Mouse (Mus musculus) ES-Bruce4 (cell line): ENCODE results near the gene Stat3. TPM values are rescaled to one million over a fixed set of nuclear protein-coding genes. Genes with fewer than 3 reads are reported as not detected.
A peak's percentile ranks its signal among the peaks of the same experiment; 100 is the strongest.

Experiments used
- H3K27ac ChIP-seq: 2 replicates; pipeline ENCODE4 v1.5.1; 2012; ENCODE audit warnings: low read length, inconsistent platforms; ENCODE audit not compliant: insufficient read depth
- H3K27me3 ChIP-seq: 2 replicates; pipeline ENCODE4 v1.6.1; 2012; ENCODE audit warnings: mild to moderate bottlenecking, low read length, inconsistent platforms; ENCODE audit not compliant: control insufficient read depth, poor library complexity, insufficient read depth, severe bottlenecking
- H3K36me3 ChIP-seq: 2 replicates; pipeline ENCODE4 v1.6.1; 2012; ENCODE audit warnings: inconsistent platforms, mild to moderate bottlenecking, low read length, moderate library complexity; ENCODE audit not compliant: control insufficient read depth, poor library complexity, insufficient read depth, severe bottlenecking
- H3K4me1 ChIP-seq: one replicate; pipeline ENCODE4 v1.8.1; 2011; ENCODE audit warnings: low read length; ENCODE audit not compliant: control insufficient read depth, insufficient read depth
- H3K4me3 ChIP-seq: 2 replicates; pipeline ENCODE4 v1.5.1; 2011; ENCODE audit warnings: low read depth, mild to moderate bottlenecking, low read length
- H3K9ac ChIP-seq: 2 replicates; pipeline ENCODE4 v1.6.1; 2012; ENCODE audit warnings: low read depth, mild to moderate bottlenecking, inconsistent platforms; ENCODE audit not compliant: poor library complexity, severe bottlenecking
- H3K9me3 ChIP-seq: replicated peaks from 2 replicates; pipeline ENCODE4 v1.6.1; 2012; ENCODE audit warnings: mild to moderate bottlenecking, low read length, inconsistent platforms; ENCODE audit not compliant: control insufficient read depth, poor library complexity, insufficient read depth, severe bottlenecking
- CTCF ChIP-seq: IDR thresholded peaks from one replicate; pipeline ENCODE4 v1.8.1; 2011; ENCODE audit warnings: low read depth, low read length
- EP300 ChIP-seq: IDR thresholded peaks from 2 replicates; pipeline ENCODE4 v1.6.1; 2011; ENCODE audit warnings: low read depth, low read length; ENCODE audit not compliant: insufficient read depth
- POLR2A ChIP-seq: IDR thresholded peaks from one replicate; pipeline ENCODE4 v1.8.1; 2011; ENCODE audit warnings: low read length; ENCODE audit not compliant: insufficient read depth
- polyA plus RNA-seq: library from polyadenylated mRNA; stranded (reverse); fragments of >200 nt; gene quantifications from 2 replicates; pipeline ENCODE4 v1.2.4, GENCODE M21; 2011; ENCODE audit warnings: low read depth; ENCODE audit not compliant: missing spikeins, insufficient read depth, insufficient read length

Gene Stat3
- polyA plus RNA-seq, 1 experiment: 39.8 TPM

DNA sequence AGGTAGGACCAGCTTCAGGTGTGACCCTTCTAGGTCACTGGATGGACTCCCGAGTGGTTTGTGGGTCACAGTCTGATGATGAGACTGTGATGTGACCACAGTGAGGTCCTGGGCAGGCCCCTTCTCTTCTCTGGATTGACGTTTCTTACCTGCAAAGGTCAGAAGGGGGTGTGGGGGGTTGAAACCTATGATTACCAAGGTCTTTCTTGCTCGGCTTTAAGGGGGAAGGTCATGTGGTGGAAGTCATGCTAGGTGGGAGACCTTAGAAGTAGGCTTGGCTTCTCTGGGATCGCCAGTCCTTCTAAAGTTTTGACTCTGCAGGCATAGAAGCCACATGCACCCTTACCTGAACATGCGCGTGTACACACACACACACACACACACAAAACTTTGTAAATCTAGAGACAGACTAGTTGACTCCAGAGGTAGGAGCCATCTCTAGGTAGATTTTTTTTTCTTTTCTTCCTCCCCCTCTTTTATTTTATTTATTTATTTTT is 79.7 kb downstream of the Stat3 start:
- H3K9ac ChIP-seq: peak overlapping the region; percentile 32; the same call in 1 of the 2 replicates

DNA sequence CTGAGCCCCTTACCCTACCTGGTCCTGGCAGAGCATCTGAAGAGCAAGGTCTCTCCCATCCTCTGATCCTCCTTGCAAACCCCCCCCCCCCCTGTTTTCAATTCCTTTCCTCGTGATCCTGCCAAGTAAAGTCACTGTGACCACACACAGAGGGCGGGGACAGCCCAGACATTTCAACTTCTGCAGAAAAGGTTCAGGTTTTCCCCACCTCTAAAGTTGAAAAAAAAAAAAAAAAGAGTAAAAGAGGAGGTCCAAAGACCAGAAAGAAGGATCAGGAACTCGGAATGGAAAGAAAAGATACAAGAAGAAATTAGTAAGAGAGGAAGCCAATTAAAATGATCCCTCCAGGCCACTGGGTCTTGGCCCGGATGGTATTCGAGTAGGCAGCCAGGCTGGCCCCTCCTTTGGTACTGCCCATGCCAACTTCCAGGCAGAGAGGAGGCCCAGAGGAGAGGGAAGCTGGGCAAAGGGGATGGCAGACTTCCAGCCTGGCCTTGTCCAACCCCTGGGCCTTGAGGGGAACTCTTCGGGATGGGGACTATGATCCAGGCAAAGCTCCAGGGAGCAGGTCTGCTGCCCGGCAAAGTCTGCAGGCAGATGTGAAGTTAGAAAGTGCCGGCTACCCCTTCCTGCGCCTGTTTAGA is 80.3 kb downstream of the Stat3 start, which contains the start of gene Stat5a:
Stat5a (plus strand) TSS at position 417 of the 644 bp plus-strand sequence.
- Histone ChIP-seq H3K27ac (no peak within 1 kb of the TSS), H3K27me3 (no peaks in the 10 kb centered on the region)

More for the DNA sequence above, 79.7 kb downstream of the Stat3 start:
- no peaks in the 10 kb centered on the region for H3K9me3 ChIP-seq
- no peaks in the 10 kb centered on the region for H3K27me3 ChIP-seq
- H3K36me3 ChIP-seq: no peaks in the 10 kb centered on the region
- H3K4me3 ChIP-seq: no peak overlapping the region
- H3K4me1 ChIP-seq: no peaks in the 10 kb centered on the region
- no peak overlapping the region for H3K27ac ChIP-seq
- TF ChIP-seq POLR2A: no peak

DNA sequence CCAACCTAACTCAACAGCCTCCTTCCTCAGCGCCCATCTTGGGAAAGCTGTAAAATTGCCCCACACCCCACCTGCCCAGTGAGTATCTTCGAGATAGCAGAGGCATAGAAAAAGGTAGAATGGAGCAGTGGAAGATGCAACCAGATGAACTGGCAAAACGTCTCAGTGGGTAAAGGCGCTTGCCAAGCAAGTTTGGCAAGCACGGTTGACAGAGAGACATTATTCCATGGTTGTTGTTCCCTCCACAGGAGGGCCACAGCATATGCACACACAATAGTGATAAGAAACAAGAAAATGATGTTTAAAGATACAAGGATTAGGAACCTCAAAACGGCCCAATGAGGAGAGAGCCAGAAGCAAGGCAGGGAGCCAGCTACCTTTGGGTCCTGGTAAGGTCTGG is 81.4 kb downstream of the Stat3 start:
- no peak overlapping the region for H3K9ac ChIP-seq
- no peaks in the 10 kb centered on the region for H3K27me3 ChIP-seq
- H3K4me1 ChIP-seq: no peaks in the 10 kb centered on the region
- H3K36me3 ChIP-seq: no peaks in the 10 kb centered on the region
- H3K27ac ChIP-seq: no peak overlapping the region
- H3K4me3 ChIP-seq: no peak overlapping the region
- no peaks in the 10 kb centered on the region for H3K9me3 ChIP-seq
- TF ChIP-seq EP300 (no peak), CTCF (no peak)

More for the DNA sequence above, 80.3 kb downstream of the Stat3 start, which contains the start of gene Stat5a:
- Histone ChIP-seq H3K9me3 (no peaks in the 10 kb centered on the region), H3K36me3 (no peaks in the 10 kb centered on the region), H3K9ac (peak within 1 kb of the TSS; percentile 32), H3K4me1 (no peaks in the 10 kb centered on the region), H3K4me3 (peak within 1 kb of the TSS; percentile 42)
- TF ChIP-seq EP300 (no peak), POLR2A (no peak), CTCF (no peak)

DNA sequence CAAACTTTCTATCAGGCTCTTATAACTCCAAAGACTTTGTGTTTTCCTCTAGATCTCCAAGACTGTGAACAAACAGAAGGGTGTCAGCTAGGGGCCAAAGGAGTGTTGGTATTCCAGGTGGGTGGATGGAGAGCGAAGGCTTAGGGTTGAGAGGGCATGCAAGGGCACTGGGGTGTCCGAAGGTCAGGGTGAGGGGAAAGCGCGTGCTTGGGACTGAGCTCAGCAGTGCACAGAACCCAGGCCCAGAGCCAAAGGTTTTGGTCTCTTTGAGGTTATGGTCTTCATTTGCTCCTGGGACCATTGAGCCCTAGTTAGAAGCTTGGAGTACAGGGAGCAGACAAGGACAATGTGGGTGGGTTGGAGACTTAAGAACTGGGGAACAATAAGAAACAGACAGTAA is 84.2 kb downstream of the Stat3 start:
- Histone ChIP-seq H3K9me3 (no peaks in the 10 kb centered on the region), H3K27me3 (peaks cover 1% of the 10 kb centered on the region; the same call in 1 of the 2 replicates), H3K4me3 (no peak overlapping the region), H3K4me1 (no peaks in the 10 kb centered on the region), H3K27ac (no peak overlapping the region), H3K9ac (no peak overlapping the region), H3K36me3 (no peaks in the 10 kb centered on the region)
- TF ChIP-seq EP300 (no peak), POLR2A (no peak), CTCF (no peak)

DNA sequence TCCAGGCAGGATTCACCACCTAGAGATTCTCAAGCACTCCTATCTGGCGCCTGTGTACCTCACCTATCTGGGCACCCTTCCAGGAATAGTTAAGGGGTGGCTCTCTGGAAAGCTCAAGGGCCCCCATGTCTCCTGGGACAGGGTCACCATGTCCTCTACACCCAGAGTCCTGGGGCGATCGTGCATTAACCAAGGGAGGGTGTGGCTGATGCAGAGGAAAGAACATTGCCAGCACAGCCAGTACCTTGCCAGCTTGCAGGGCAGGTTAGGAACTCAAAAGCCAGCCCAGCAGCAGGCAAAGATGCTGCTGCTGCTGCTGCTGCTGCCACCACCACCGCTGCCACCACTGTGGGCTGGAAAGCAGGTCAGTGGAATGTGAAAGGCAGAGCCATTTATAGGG is 85.1 kb downstream of the Stat3 start:
- no peak overlapping the region for H3K4me3 ChIP-seq
- no peak overlapping the region for H3K9ac ChIP-seq
- H3K4me1 ChIP-seq: no peaks in the 10 kb centered on the region
- peaks cover 9% of the 10 kb centered on the region for H3K27me3 ChIP-seq
- no peaks in the 10 kb centered on the region for H3K36me3 ChIP-seq
- TF ChIP-seq EP300: no peak
- TF ChIP-seq POLR2A: no peak
- no peak for TF ChIP-seq CTCF
- no peak overlapping the region for H3K27ac ChIP-seq
- H3K9me3 ChIP-seq: no peaks in the 10 kb centered on the region

DNA sequence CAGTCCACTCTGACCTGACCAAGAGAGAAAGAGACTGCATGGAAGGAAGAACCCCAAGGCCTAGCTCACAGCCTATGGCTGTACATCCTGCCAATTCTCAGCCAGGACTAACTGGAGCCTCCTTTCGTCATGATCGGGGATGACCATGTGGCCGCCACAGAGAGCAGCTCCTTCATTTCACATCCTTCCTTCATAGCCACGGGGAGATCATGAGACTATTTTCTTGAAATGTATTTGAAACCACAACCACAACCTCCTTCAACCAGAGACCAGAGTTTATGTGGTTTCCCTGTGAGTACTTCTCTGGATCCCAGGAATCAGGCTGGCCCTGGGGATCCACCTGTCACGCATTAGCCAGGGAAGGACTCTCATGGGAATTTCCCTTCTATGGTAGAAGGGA is 86.3 kb downstream of the Stat3 start:
- H3K4me3 ChIP-seq: no peak overlapping the region
- no peaks in the 10 kb centered on the region for H3K36me3 ChIP-seq
- TF ChIP-seq CTCF (no peak), POLR2A (no peak), EP300 (no peak)
- H3K27ac ChIP-seq: no peak overlapping the region
- peaks cover 14% of the 10 kb centered on the region for H3K27me3 ChIP-seq
- H3K4me1 ChIP-seq: no peaks in the 10 kb centered on the region
- H3K9me3 ChIP-seq: no peaks in the 10 kb centered on the region
- H3K9ac ChIP-seq: no peak overlapping the region
